Mouse (Mus musculus): Measurements from ENCODE around the gene Dctn2.

GRCm38 (mm10) chr10:127281316-127281715 lies 15.1 kb downstream of the Dctn2 start:
- TF ChIP-seq POLR2A (IDR thresholded peaks at IDR 0.05; ENCODE audit: extremely low read depth, insufficient read depth, low read length) (no peak), CTCF (IDR thresholded peaks at IDR 0.05; ENCODE audit: low read depth, low read length) (no peak)

All from liver, adult 2 months (tissue).